41 mouse cellular contexts compared by ENCODE assay signal in the genomic region with DNA sequence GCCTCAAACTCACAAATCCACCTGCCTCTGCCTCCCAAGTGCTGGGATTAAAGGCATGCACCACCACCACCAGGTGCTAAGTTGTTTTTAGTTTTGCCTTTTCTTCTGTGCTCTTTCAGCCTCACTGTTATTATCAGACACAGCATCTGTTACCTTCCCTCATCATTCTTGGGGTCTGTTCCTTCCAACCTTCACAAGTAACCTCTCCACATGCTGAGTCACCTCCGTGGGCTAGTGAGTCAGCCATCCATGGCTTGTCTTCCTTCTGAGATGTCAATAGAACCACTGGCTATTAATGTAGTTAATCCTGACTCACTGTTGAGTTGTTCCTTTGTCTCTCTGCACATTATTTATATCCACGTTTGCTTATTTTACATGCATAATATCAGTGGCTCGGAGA. TPM values are rescaled to one million over a fixed set of nuclear protein-coding genes. Genes with fewer than 3 reads are reported as not detected.
A peak's percentile ranks its signal among the peaks of the same experiment; 100 is the strongest.
DNase-seq lines count a peak whose midpoint lies in the region; ATAC-seq and TF ChIP-seq lines count a peak whose summit lies in the region.
"Had no signal": no experiment of that assay in that cellular context is flagged by ENCODE, and none has a peak within 500 bp of the region (broad histone marks: within the 10 kb centered on the region; RNA-seq: fewer than 3 reads in every experiment).

No protein-coding gene starts in this region.

- intact Hi-C loops in left cerebral cortex, postnatal 14 days (cut with DNase I): no loop called here

- TF ChIP-seq POLR2A in kidney, adult 2 months (IDR thresholded peaks at IDR 0.05; ENCODE audit: low read depth, low read length): no peak

- no peaks in the 10 kb centered on the region for H3K4me1 ChIP-seq in G1E (ENCODE audit: insufficient read depth, low read depth, low read length)
- no peaks in the 10 kb centered on the region for H3K4me1 ChIP-seq in kidney, adult 2 months (ENCODE audit: control insufficient read depth, insufficient read depth, low read length)
- H3K4me1 ChIP-seq: heart, embryonic 15.5 days; hindbrain, embryonic 13.5 days; limb, embryonic 13.5 days; lung, embryonic 15.5 days; midbrain, embryonic 13.5 days; neural tube, embryonic 15.5 days had no signal

- TF ChIP-seq CTCF in G1E (IDR thresholded peaks at IDR 0.05; ENCODE audit: low read depth, low read length): no peak
- TF ChIP-seq CTCF in kidney, adult 2 months (conservative IDR thresholded peaks at IDR 0.05; ENCODE audit: insufficient read depth, insufficient read length, low read depth, low read length): no peak

- no peak overlapping the region for H3K27ac ChIP-seq in kidney, adult 2 months (ENCODE audit: insufficient read depth, low read depth, low read length)
- H3K27ac ChIP-seq: forebrain, embryonic 13.5 days; heart, embryonic 10.5 days; heart, embryonic 15.5 days; hindbrain, embryonic 13.5 days; left cerebral cortex, adult 2 months; limb, embryonic 13.5 days; lung, embryonic 15.5 days; midbrain, embryonic 13.5 days; neural tube, embryonic 15.5 days had no signal

- no peaks in the 10 kb centered on the region for H3K27me3 ChIP-seq in G1E (ENCODE audit: insufficient read depth, low read length)
- H3K27me3 ChIP-seq in kidney, adult 2 months (replicated peaks; ENCODE audit: control insufficient read depth, insufficient read depth, low read length): no peaks in the 10 kb centered on the region
- H3K27me3 ChIP-seq: forebrain, embryonic 13.5 days; heart, embryonic 15.5 days; hindbrain, embryonic 13.5 days; lung, embryonic 15.5 days; neural tube, embryonic 15.5 days had no signal

- H3K4me3 ChIP-seq in G1E (ENCODE audit: low read depth, low read length): no peak overlapping the region
- H3K4me3 ChIP-seq in kidney, adult 2 months (ENCODE audit: insufficient read depth, low read depth, low read length): no peak overlapping the region
- H3K4me3 ChIP-seq: erythroblast, embryonic 14.5 days; forebrain, embryonic 13.5 days; heart, embryonic 10.5 days; heart, embryonic 15.5 days; hindbrain, embryonic 13.5 days; left cerebral cortex, adult 2 months; limb, embryonic 13.5 days; lung, embryonic 15.5 days; megakaryocyte, embryonic 14.5 days; midbrain, embryonic 13.5 days; neural tube, embryonic 15.5 days had no signal

- WGBS in kidney, adult 2 months: 79% methylated on average over 3 of the region's 3 CpGs

- ATAC-seq in G1E (ENCODE audit: extremely low read depth, insufficient number of reproducible peaks, low FRiP score, poor library complexity, severe bottlenecking): 0 out of 2 replicates have a peak, but pooled peaks have one; percentile 15
- ATAC-seq in megakaryocyte progenitor cell, adult 5-6 weeks (replicated peaks; ENCODE audit: poor library complexity): peak; percentile 57
- ATAC-seq: forebrain, embryonic 13.5 days; intestine, embryonic 16.5 days; midbrain, embryonic 13.5 days had no signal

- DNase-seq in 3134 (ENCODE audit: extremely low read depth, insufficient read length, low spot score) (peak; percentile 44), G1E (ENCODE audit: low spot score) (no peak), NIH3T3 (ENCODE audit: low read depth) (peak; percentile 49)
- DNase-seq in left cerebral cortex, postnatal 14 days (ENCODE audit: low spot score in 2 of 2): no peak
- DNase-seq in kidney, adult 2 months: no peak
- DNase-seq in layer of hippocampus, adult 9-11 months: no peak
- DNase-seq: adrenal gland, adult 8-10 months; cerebellum, adult 11 months; cerebellum, adult 9-10 months; cerebellum, postnatal 36 days; gastrocnemius, postnatal 25 days; kidney, adult 9 months; kidney, postnatal 10 days; lung, postnatal 36 days; retina, postnatal 1 day; right cerebral cortex, postnatal 25 days; thymus, postnatal 14 days had no signal

- H3K9me3 ChIP-seq in G1E (replicated peaks): no peaks in the 10 kb centered on the region
- H3K9me3 ChIP-seq: forebrain, embryonic 13.5 days; heart, embryonic 10.5 days; heart, embryonic 15.5 days; hindbrain, embryonic 13.5 days; limb, embryonic 13.5 days; lung, embryonic 15.5 days; midbrain, embryonic 13.5 days; neural tube, embryonic 15.5 days had no signal

- no peaks in the 10 kb centered on the region for H3K36me3 ChIP-seq in G1E (replicated peaks)
- H3K36me3 ChIP-seq in kidney, adult 2 months (ENCODE audit: control insufficient read depth, insufficient read depth, low read length): no peaks in the 10 kb centered on the region
- H3K36me3 ChIP-seq: heart, embryonic 10.5 days; heart, embryonic 15.5 days; hindbrain, embryonic 13.5 days; limb, embryonic 13.5 days; lung, embryonic 15.5 days; midbrain, embryonic 13.5 days; neural tube, embryonic 15.5 days had no signal

RNA-seq across cellular contexts. Expression of a gene that starts 9.7 kb away (rescaled TPM):
- total RNA-seq in G1E (2014; fragmentation: Nextera tagmentation) (not detected in 2 replicates), G1E (2017) (0.12 and 0.16 TPM in 2 replicates)
- not detected in 2 replicates for polyA plus RNA-seq in G1E (2012)
- not detected in 2 replicates for total RNA-seq in megakaryocyte progenitor cell, adult 5-6 weeks (2015)
- total RNA-seq in megakaryocyte progenitor cell, adult 5-6 weeks (2017): not detected in 2 replicates
- total RNA-seq in left cerebral cortex, postnatal 14 days (2021): not detected
- not detected in 2 replicates for polyA plus RNA-seq in kidney, adult 2 months (2012; rRNA removed)
- total RNA-seq: adrenal gland, adult 8-10 months; adrenal gland, postnatal 4 days; gastrocnemius, postnatal 25 days; heart, postnatal 25 days; layer of hippocampus, postnatal 10 days; left cerebral cortex, adult 2 months; left cerebral cortex, postnatal 36 days; monocyte, adult 5-6 weeks had no signal
- polyA plus RNA-seq: embryonic facial prominence, embryonic 14.5 days; erythroblast, embryonic 14.5 days; forebrain, embryonic 13.5 days; heart, embryonic 10.5 days; heart, embryonic 15.5 days; hindbrain, embryonic 13.5 days; intestine, embryonic 16.5 days; large intestine, adult 2 months; limb, embryonic 13.5 days; liver, embryonic 11.5 days; liver, embryonic 16.5 days; lung, embryonic 15.5 days; midbrain, embryonic 13.5 days; neural tube, embryonic 15.5 days; stomach, embryonic 16.5 days; urinary bladder, adult 2 months had no signal

Comparison
In these comparisons a context has a peak if more than half of its experiments do, and no peak if none do; other contexts are left out.
1. DNase-seq: peak in 3134 (single experiment) and NIH3T3 (single experiment); none in G1E (single experiment), left cerebral cortex, postnatal 14 days (0 of 2), kidney, adult 2 months (single experiment) and layer of hippocampus, adult 9-11 months (single experiment).